Mouse (Mus musculus): ENCODE measurements at regions not wholly inside any gene's neighbourhood (a gene's known extent, or its start where the extent isn't known, plus 50 kb on each side); places are given as distances from the start of the nearest gene placed in this dataset.

DNA sequence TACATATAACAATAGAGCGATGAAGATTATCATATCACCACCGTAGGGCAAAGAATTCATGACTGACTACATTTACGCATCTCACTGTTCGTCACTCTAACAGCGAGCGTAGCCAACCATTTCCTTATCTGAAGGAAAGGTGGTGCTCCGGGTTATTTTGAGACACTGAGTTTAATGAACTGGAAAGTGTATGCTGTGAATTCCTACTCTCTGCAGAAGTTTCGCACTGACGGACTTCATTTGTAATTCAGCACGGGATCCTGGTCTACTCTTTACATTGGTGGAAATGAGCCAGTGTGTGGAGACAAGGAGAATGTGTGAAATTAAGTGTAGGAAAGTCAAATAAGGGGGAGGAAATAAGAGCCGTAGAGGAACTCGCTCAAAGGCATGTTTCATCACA, 283.2 kb downstream of the Lrig3 start:
- Histone ChIP-seq H3K27me3 (replicated peaks) (no peaks in the 10 kb centered on the region), H3K27ac (ENCODE audit: insufficient read depth, low read depth) (no peak overlapping the region), H3K4me2 (ENCODE audit: insufficient read depth, low read depth, poor library complexity, severe bottlenecking) (no peak overlapping the region), H3K4me1 (ENCODE audit: control insufficient read depth in 1 of 2, insufficient read depth in 2 of 2) (no peaks in the 10 kb centered on the region), H3K9ac (ENCODE audit: insufficient read depth, low read depth) (no peak overlapping the region), H3K4me3 (replicated peaks in 1 of 3; ENCODE audit: low read depth in 2 of 3, low read length in 2 of 3, poor library complexity in 1 of 3) (no peak overlapping the region), H3K79me2 (replicated peaks; ENCODE audit: control insufficient read depth, extremely low read depth, insufficient read depth, poor library complexity, severe bottlenecking) (no peaks in the 10 kb centered on the region), H3K9me3 (replicated peaks; ENCODE audit: low read length) (peaks cover 69% of the 10 kb centered on the region), H3K36me3 (replicated peaks in 1 of 2; ENCODE audit: control insufficient read depth in 1 of 2, insufficient read depth in 1 of 2, low read length in 1 of 2) (no peaks in the 10 kb centered on the region)
- dilution Hi-C loops (cut with MboI; ENCODE audit: extremely low pct_ligation_motif_present, extremely low pct_unique_long_range_greater_than_20kb, low sequenced_read_pairs) (no loop called here), in situ Hi-C loops (cut with MboI; ENCODE audit: low pct_ligation_motif_present, low pct_unique_long_range_greater_than_20kb, low sequenced_read_pairs) (no loop called here)
- DNase-seq (ENCODE audit: extremely low read depth) = no peak
- no peak for TF ChIP-seq USF1 (IDR thresholded peaks at IDR 0.05; ENCODE audit: low read depth, low read length)
- no peak for TF ChIP-seq POLR2A (IDR thresholded peaks at IDR 0.05; ENCODE audit: low read depth, low read length)
- TF ChIP-seq ZC3H11A (IDR thresholded peaks at IDR 0.05; ENCODE audit: low read depth, low read length) = no peak
- TF ChIP-seq KAT2A (IDR thresholded peaks at IDR 0.05; ENCODE audit: insufficient replicate concordance, low read length) = no peak
- TF ChIP-seq CHD2 (IDR thresholded peaks at IDR 0.05; ENCODE audit: low read length) = no peak
- TF ChIP-seq BHLHE40 (IDR thresholded peaks at IDR 0.05; ENCODE audit: low read depth, low read length) = no peak

DNA sequence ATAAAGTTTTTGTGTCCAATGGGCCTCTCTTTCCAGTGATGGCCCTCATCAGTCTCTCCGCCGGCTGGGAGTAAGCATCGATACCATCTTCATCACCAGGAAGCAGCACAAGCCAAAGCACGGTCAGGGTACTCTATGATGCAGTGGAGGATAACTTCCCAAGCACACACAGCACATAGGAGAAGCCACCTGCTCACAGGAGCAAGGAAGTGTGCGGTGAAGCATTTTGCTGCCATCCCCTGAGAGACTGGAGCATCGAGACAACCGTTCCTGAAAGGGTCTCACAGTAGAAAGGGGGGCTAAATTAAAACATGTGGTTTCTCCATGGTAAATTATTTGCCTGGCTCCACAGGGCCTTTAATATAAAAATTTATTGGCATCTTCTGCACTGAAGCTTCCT, 277.1 kb downstream of the Lrig3 start:
- DNase-seq (ENCODE audit: extremely low read depth) = no peak
- TF ChIP-seq IRF4 (IDR thresholded peaks at IDR 0.05; ENCODE audit: low read depth, low read length) (no peak), GABPA (IDR thresholded peaks at IDR 0.05; ENCODE audit: insufficient replicate concordance, low read depth, low read length) (no peak), CHD2 (IDR thresholded peaks at IDR 0.05; ENCODE audit: low read length) (no peak), RAD21 (IDR thresholded peaks at IDR 0.05; ENCODE audit: low read depth, low read length) (no peak), RCOR1 (conservative IDR thresholded peaks at IDR 0.05; ENCODE audit: low read depth, low read length) (no peak), JUND (conservative IDR thresholded peaks at IDR 0.05; ENCODE audit: low read depth, low read length) (no peak)
- H3K4me1 ChIP-seq (ENCODE audit: control insufficient read depth in 1 of 2, insufficient read depth in 2 of 2) = no peaks in the 10 kb centered on the region
- no peaks in the 10 kb centered on the region for H3K79me2 ChIP-seq (replicated peaks; ENCODE audit: control insufficient read depth, extremely low read depth, insufficient read depth, poor library complexity, severe bottlenecking)
- H3K27me3 ChIP-seq (replicated peaks) = no peaks in the 10 kb centered on the region
- H3K27ac ChIP-seq (ENCODE audit: insufficient read depth, low read depth) = no peak overlapping the region
- H3K9me3 ChIP-seq (replicated peaks; ENCODE audit: low read length) = peaks cover 51% of the 10 kb centered on the region
- in situ Hi-C loops (cut with MboI; ENCODE audit: low pct_ligation_motif_present, low pct_unique_long_range_greater_than_20kb, low sequenced_read_pairs) (no loop called here), dilution Hi-C loops (cut with MboI; ENCODE audit: extremely low pct_ligation_motif_present, extremely low pct_unique_long_range_greater_than_20kb, low sequenced_read_pairs) (no loop called here)
- no peak overlapping the region for H3K4me2 ChIP-seq (ENCODE audit: insufficient read depth, low read depth, poor library complexity, severe bottlenecking)
- H3K36me3 ChIP-seq (replicated peaks in 1 of 2; ENCODE audit: control insufficient read depth in 1 of 2, insufficient read depth in 1 of 2, low read length in 1 of 2) = no peaks in the 10 kb centered on the region
- H3K9ac ChIP-seq (ENCODE audit: insufficient read depth, low read depth) = no peak overlapping the region
- no peak overlapping the region for H3K4me3 ChIP-seq (replicated peaks in 1 of 3; ENCODE audit: low read depth in 2 of 3, low read length in 2 of 3, poor library complexity in 1 of 3)

- TF ChIP-seq MAX (IDR thresholded peaks at IDR 0.05; ENCODE audit: low read length) (no peak), GABPA (IDR thresholded peaks at IDR 0.05; ENCODE audit: insufficient replicate concordance, low read depth, low read length) (no peak), TBP (conservative IDR thresholded peaks at IDR 0.05; ENCODE audit: low read depth, low read length) (no peak), MAZ (IDR thresholded peaks at IDR 0.05; ENCODE audit: low read depth, low read length) (no peak), MXI1 (IDR thresholded peaks at IDR 0.05; ENCODE audit: low read depth, low read length) (no peak), NELFE (IDR thresholded peaks at IDR 0.05; ENCODE audit: low read depth, low read length) (no peak), BHLHE40 (IDR thresholded peaks at IDR 0.05; ENCODE audit: low read depth, low read length) (no peak), POLR2A (IDR thresholded peaks at IDR 0.05; ENCODE audit: low read depth, low read length) (no peak)
- Histone ChIP-seq H3K4me2 (ENCODE audit: insufficient read depth, low read depth, poor library complexity, severe bottlenecking) (no peak overlapping the region), H3K27ac (ENCODE audit: insufficient read depth, low read depth) (no peak overlapping the region), H3K36me3 (replicated peaks in 1 of 2; ENCODE audit: control insufficient read depth in 1 of 2, insufficient read depth in 1 of 2, low read length in 1 of 2) (no peaks in the 10 kb centered on the region), H3K4me1 (ENCODE audit: control insufficient read depth in 1 of 2, insufficient read depth in 2 of 2) (no peaks in the 10 kb centered on the region), H3K9ac (ENCODE audit: insufficient read depth, low read depth) (no peak overlapping the region), H3K9me3 (replicated peaks; ENCODE audit: low read length) (peaks cover 56% of the 10 kb centered on the region), H3K4me3 (replicated peaks in 1 of 3; ENCODE audit: low read depth in 2 of 3, low read length in 2 of 3, poor library complexity in 1 of 3) (no peak overlapping the region), H3K79me2 (replicated peaks; ENCODE audit: control insufficient read depth, extremely low read depth, insufficient read depth, poor library complexity, severe bottlenecking) (no peaks in the 10 kb centered on the region), H3K27me3 (replicated peaks) (no peaks in the 10 kb centered on the region)
- dilution Hi-C loops (cut with MboI; ENCODE audit: extremely low pct_ligation_motif_present, extremely low pct_unique_long_range_greater_than_20kb, low sequenced_read_pairs) = no loop called here
- in situ Hi-C loops (cut with MboI; ENCODE audit: low pct_ligation_motif_present, low pct_unique_long_range_greater_than_20kb, low sequenced_read_pairs) = no loop called here
- DNase-seq (ENCODE audit: extremely low read depth) = no peak
Observed at GRCm38 (mm10) chr10:126239536-126239935, 273.6 kb downstream of the Lrig3 start.
